Mouse (Mus musculus) forebrain, embryonic 14.5 days (tissue): Measurements from ENCODE around the gene Sbno2. TPM values are rescaled to one million over a fixed set of nuclear protein-coding genes. Genes with fewer than 3 reads are reported as not detected.

ENCODE experiments used
- ATAC-seq: fragments of 200-750 bp; cut with Nextera tagmentation; 2 replicates; pipeline ENCODE4 v1.8.0; 2017; ENCODE audit warnings: mild to moderate bottlenecking, moderate library complexity
- DNase-seq: peaks from one replicate; pipeline ENCODE4 v3.0.0-alpha.2; 2015; ENCODE audit warnings: low spot score
- H3K27ac ChIP-seq: fragments of 300-500 bp; sonication (generic); 2 replicates; pipeline ENCODE4 v1.5.1; 2014; ENCODE audit warnings: low read depth, mild to moderate bottlenecking, control low read depth, low read length, moderate library complexity
- H3K27me3 ChIP-seq: fragments of 300-500 bp; sonication (generic); replicated peaks from 2 replicates; pipeline ENCODE4 v1.6.1; 2014; ENCODE audit warnings: low read length, control low read depth, mixed read lengths; ENCODE audit not compliant: control insufficient read depth, insufficient read depth
- H3K36me3 ChIP-seq: fragments of 300-500 bp; sonication (generic); 2 replicates; pipeline ENCODE4 v1.6.1; 2014; ENCODE audit warnings: low read length, control low read depth; ENCODE audit not compliant: control insufficient read depth, insufficient read depth
- H3K4me1 ChIP-seq: fragments of 300-500 bp; sonication (generic); 2 replicates; pipeline ENCODE4 v1.6.1; 2014; ENCODE audit warnings: antibody characterized with exemption, low read length, control low read depth; ENCODE audit not compliant: control insufficient read depth, insufficient read depth
- H3K4me2 ChIP-seq: fragments of 300-500 bp; sonication (generic); 2 replicates; pipeline ENCODE4 v1.6.1; 2014; ENCODE audit warnings: mild to moderate bottlenecking, control low read depth, low read length
- H3K4me3 ChIP-seq: fragments of 300-500 bp; sonication (generic); 2 replicates; pipeline ENCODE4 v1.5.1; 2014; ENCODE audit warnings: low read depth, low read length, control low read depth
- H3K9ac ChIP-seq: fragments of 300-500 bp; sonication (generic); 2 replicates; pipeline ENCODE4 v1.6.1; 2014; ENCODE audit warnings: mild to moderate bottlenecking, low read length, control low read depth, moderate library complexity
- H3K9me3 ChIP-seq: fragments of 300-500 bp; sonication (generic); replicated peaks from 2 replicates; pipeline ENCODE4 v1.6.1; 2016; ENCODE audit warnings: low read length, control low read depth, mixed read lengths; ENCODE audit not compliant: control insufficient read depth
- WGBS: fragments of 180-500 bp; shearing (Covaris S2); extraction: QIAGEN DNeasy Blood & Tissue Kit; methylation state at CpG from one replicate; pipeline ENCODE4 v1.1.7; 2014; 5-methylcytosine and 5-hydroxymethylcytosine counted together
- polyA plus RNA-seq: library from polyadenylated mRNA; unstranded; fragments of >200 nt; fragmentation: Nextera tagmentation; extraction: Ambion mirVana; gene quantifications from 2 replicates; pipeline ENCODE4 v1.2.1, GENCODE M21; 2014

Gene Sbno2
- polyA plus RNA-seq, 1 experiment from 2014 or later = 8.1 TPM

DNA sequence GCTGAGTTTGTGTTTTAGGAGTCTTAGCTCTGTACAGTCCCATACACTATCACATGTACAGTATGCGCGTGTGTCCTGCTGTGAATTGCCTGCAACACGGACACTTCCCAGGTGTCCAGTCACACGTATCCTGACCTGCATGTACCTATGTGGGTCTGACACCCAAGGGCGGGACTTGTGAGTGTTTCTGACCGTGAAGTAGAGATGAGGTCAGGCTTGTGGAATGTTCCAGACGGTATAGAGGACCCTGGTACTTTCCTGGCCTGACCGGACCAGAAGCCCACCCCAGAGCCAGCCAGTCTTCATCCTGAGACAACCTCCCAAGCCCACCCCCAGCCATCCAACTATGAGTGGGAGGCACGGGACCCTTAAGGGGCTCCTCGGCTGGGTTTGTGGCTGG is 89.8 kb downstream of the Sbno2 start:
- ATAC-seq (no peak), DNase-seq (no peak)
- Histone ChIP-seq H3K4me2 (no peak overlapping the region), H3K4me1 (no peaks in the 10 kb centered on the region), H3K9ac (no peak overlapping the region), H3K27ac (no peak overlapping the region), H3K9me3 (peaks cover 6% of the 10 kb centered on the region; the same call in 1 of the 2 replicates), H3K4me3 (no peak overlapping the region), H3K36me3 (peaks cover 3% of the 10 kb centered on the region; the same call in 1 of the 2 replicates), H3K27me3 (peaks cover 44% of the 10 kb centered on the region)
- WGBS = 79% methylated on average over 10 of the region's 10 CpGs

DNA sequence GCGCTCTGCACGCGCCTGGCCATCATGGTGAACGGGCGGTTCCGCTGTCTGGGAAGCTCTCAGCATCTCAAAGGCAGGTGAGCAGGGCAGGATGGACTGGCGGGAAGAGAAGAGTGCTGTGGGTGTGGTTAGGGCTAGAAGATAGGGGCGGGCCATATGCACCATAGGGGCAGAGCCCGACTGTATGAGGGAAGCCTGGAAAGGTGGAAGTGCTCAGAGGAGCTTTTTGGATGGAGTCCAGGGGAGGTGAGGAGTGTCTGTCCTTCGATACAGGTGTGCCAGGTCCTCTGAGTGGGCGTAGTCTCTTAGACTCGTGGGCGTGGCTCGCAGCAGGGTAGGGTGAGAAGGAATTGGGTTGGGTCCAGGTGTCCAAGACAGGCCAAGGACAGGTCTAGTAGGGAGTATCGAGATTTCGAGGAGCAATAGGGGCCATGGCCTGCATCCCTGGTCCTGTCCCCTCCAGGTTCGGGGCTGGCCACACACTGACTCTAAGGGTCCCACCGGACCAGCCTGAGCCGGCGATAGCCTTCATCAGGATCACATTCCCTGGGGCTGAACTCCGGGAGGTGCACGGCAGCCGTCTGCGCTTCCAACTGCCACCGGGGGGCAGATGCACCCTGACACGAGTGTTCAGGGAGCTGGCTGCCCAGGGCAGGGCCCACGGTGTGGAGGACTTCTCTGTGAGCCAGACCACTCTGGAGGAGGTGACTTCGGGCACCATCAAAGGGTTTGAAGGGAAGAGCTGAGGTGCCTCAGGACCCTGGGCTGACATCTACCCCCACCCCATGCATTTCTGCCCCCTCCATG is 90.7 kb downstream of the Sbno2 start:
- ATAC-seq = no peak

DNA sequence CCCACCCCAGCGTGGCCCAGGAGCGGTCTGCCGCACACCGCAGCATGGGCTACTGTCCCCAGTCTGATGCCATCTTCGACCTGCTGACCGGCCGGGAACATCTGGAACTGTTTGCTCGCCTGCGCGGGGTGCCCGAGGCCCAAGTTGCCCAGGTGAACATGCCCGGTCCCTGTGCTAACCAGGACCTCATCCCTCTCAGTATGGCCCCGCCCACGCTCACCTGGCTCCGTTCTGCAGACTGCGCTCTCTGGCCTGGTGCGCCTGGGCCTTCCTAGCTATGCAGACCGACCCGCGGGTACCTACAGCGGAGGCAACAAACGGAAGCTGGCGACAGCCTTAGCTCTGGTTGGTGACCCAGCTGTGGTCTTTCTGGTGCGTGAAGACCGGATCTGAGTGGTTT is 91.8 kb downstream of the Sbno2 start:
- DNase-seq (no peak), ATAC-seq (no peak)
- peaks cover 28% of the 10 kb centered on the region for H3K27me3 ChIP-seq
- peaks cover 3% of the 10 kb centered on the region; the same call in 1 of the 2 replicates for H3K36me3 ChIP-seq
- no peak overlapping the region for H3K27ac ChIP-seq
- no peak overlapping the region for H3K9ac ChIP-seq
- WGBS = 25% methylated on average over 25 of the region's 25 CpGs
- no peaks in the 10 kb centered on the region for H3K4me1 ChIP-seq
- no peak overlapping the region for H3K4me3 ChIP-seq
- H3K4me2 ChIP-seq = no peak overlapping the region
- peaks cover 8% of the 10 kb centered on the region; the same call in 1 of the 2 replicates for H3K9me3 ChIP-seq

More for the DNA sequence above, 90.7 kb downstream of the Sbno2 start:
- DNase-seq = no peak
- no peak overlapping the region for H3K4me2 ChIP-seq
- H3K9ac ChIP-seq = no peak overlapping the region
- peaks cover 36% of the 10 kb centered on the region for H3K27me3 ChIP-seq
- H3K27ac ChIP-seq = no peak overlapping the region
- no peak overlapping the region for H3K4me3 ChIP-seq
- peaks cover 3% of the 10 kb centered on the region; the same call in 1 of the 2 replicates for H3K36me3 ChIP-seq
- no peaks in the 10 kb centered on the region for H3K4me1 ChIP-seq
- peaks cover 8% of the 10 kb centered on the region; the same call in 1 of the 2 replicates for H3K9me3 ChIP-seq
- WGBS = 22% methylated on average over 28 of the region's 28 CpGs

DNA sequence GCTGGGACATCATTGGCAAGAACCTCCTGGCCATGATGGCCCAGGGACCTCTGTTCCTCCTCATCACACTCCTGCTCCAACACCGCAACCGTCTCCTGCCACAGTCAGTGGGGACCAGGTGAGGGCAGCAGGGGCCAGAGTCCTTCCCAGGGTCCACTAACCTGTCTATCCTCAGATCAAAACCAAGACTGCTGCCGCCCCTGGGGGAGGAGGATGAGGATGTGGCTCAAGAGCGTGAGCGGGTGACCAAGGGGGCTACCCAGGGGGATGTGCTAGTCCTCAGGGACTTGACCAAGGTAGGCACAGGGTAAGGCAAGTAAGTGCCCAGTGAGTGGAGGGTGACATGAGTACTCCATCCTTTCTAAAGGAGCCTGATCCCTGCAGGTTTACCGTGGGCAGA is 93.6 kb downstream of the Sbno2 start:
- Histone ChIP-seq H3K4me2 (no peak overlapping the region), H3K4me1 (no peaks in the 10 kb centered on the region), H3K36me3 (peaks cover 3% of the 10 kb centered on the region; the same call in 1 of the 2 replicates), H3K4me3 (no peak overlapping the region), H3K27me3 (peaks cover 28% of the 10 kb centered on the region), H3K9me3 (peaks cover 8% of the 10 kb centered on the region; the same call in 1 of the 2 replicates), H3K27ac (no peak overlapping the region), H3K9ac (no peak overlapping the region)
- 86% methylated on average over 6 of the region's 6 CpGs for WGBS
- DNase-seq (no peak), ATAC-seq (no peak)

Other genes starting within 250 kb of the Sbno2 start
- 16.9 and 17.1 TPM in 2 replicates for gene Prtn3, start 231.1 kb downstream of the Sbno2 start, polyA plus RNA-seq
- gene Plppr3, start 230.9 kb downstream of the Sbno2 start, polyA plus RNA-seq = 224 and 298 TPM in 2 replicates
- gene Elane, start 219.3 kb downstream of the Sbno2 start, polyA plus RNA-seq = 0.36 TPM in 1 of 2 replicates, not detected in the other
- gene Cfd, start 214.7 kb downstream of the Sbno2 start, polyA plus RNA-seq = not detected in 2 replicates
- gene Med16, start 196.6 kb downstream of the Sbno2 start, polyA plus RNA-seq = 40.5 and 47.6 TPM in 2 replicates
- 6.0 and 21.9 TPM in 2 replicates for gene Gm26602, start 194.7 kb downstream of the Sbno2 start, polyA plus RNA-seq
- 1.6 and 1.8 TPM in 2 replicates for gene Kiss1r, start 188.6 kb downstream of the Sbno2 start, polyA plus RNA-seq
- 175 and 197 TPM in 2 replicates for gene R3hdm4, start 184.4 kb downstream of the Sbno2 start, polyA plus RNA-seq
- gene Arid3a, start 178.5 kb downstream of the Sbno2 start, polyA plus RNA-seq = 1.1 and 2.3 TPM in 2 replicates
- gene Wdr18, start 145.4 kb downstream of the Sbno2 start, polyA plus RNA-seq = 96.4 and 101 TPM in 2 replicates
- gene Grin3b, start 134.9 kb downstream of the Sbno2 start, polyA plus RNA-seq = 0.23 and 0.40 TPM in 2 replicates
- 10.5 and 13.4 TPM in 2 replicates for gene Tmem259, start 121.2 kb downstream of the Sbno2 start, polyA plus RNA-seq
- 33.2 and 40.0 TPM in 2 replicates for gene Cnn2, start 117.0 kb downstream of the Sbno2 start, polyA plus RNA-seq
- gene Abca7, start 109.1 kb downstream of the Sbno2 start, polyA plus RNA-seq = 2.1 and 3.1 TPM in 2 replicates
- gene Arhgap45, start 88.9 kb downstream of the Sbno2 start, polyA plus RNA-seq = 1.1 and 1.5 TPM in 2 replicates
- gene Polr2e, start 65.8 kb downstream of the Sbno2 start, polyA plus RNA-seq = 205 and 219 TPM in 2 replicates
- gene Gpx4, start 58.4 kb downstream of the Sbno2 start, polyA plus RNA-seq = 555 and 632 TPM in 2 replicates
- 25.5 and 27.7 TPM in 2 replicates for gene Stk11, start 10.2 kb upstream of the Sbno2 start, polyA plus RNA-seq
- 412 and 467 TPM in 2 replicates for gene Atp5d, start 33.1 kb upstream of the Sbno2 start, polyA plus RNA-seq
- 41.0 and 42.4 TPM in 2 replicates for gene Cbarp, start 35.3 kb upstream of the Sbno2 start, polyA plus RNA-seq
- 67.0 and 73.6 TPM in 2 replicates for gene Midn, start 42.7 kb upstream of the Sbno2 start, polyA plus RNA-seq
- 239 and 266 TPM in 2 replicates for gene Cirbp, start 60.4 kb upstream of the Sbno2 start, polyA plus RNA-seq
- 7.2 and 9.0 TPM in 2 replicates for gene 1600002K03Rik, start 67.4 kb upstream of the Sbno2 start, polyA plus RNA-seq
- 14.5 and 20.6 TPM in 2 replicates for gene Efna2, start 73.9 kb upstream of the Sbno2 start, polyA plus RNA-seq
- 39.6 and 42.4 TPM in 2 replicates for gene Mum1, start 120.9 kb upstream of the Sbno2 start, polyA plus RNA-seq
- gene Ndufs7, start 143.6 kb upstream of the Sbno2 start, polyA plus RNA-seq = 269 and 351 TPM in 2 replicates
- gene Gamt, start 155.4 kb upstream of the Sbno2 start, polyA plus RNA-seq = 18.7 and 21.0 TPM in 2 replicates
- 44.5 and 46.0 TPM in 2 replicates for gene Dazap1, start 155.9 kb upstream of the Sbno2 start, polyA plus RNA-seq
- gene Rps15, start 186.9 kb upstream of the Sbno2 start, polyA plus RNA-seq = 694 and 922 TPM in 2 replicates
- gene Apc2, start 190.4 kb upstream of the Sbno2 start, polyA plus RNA-seq = 154 and 213 TPM in 2 replicates
- 39.2 and 40.8 TPM in 2 replicates for gene 2310011J03Rik, start 215.0 kb upstream of the Sbno2 start, polyA plus RNA-seq
- gene Pcsk4, start 223.9 kb upstream of the Sbno2 start, polyA plus RNA-seq = 1.6 and 2.4 TPM in 2 replicates
- 2.3 and 2.7 TPM in 2 replicates for gene Reep6, start 224.4 kb upstream of the Sbno2 start, polyA plus RNA-seq
- 0.48 and 0.52 TPM in 2 replicates for gene Adamtsl5, start 242.8 kb upstream of the Sbno2 start, polyA plus RNA-seq